Mouse (Mus musculus) midbrain, embryonic 10.5 days (tissue): Measurements from ENCODE around the gene Acox3. TPM values are rescaled to one million over a fixed set of nuclear protein-coding genes. Genes with fewer than 3 reads are reported as not detected.
A peak's percentile ranks its signal among the peaks of the same experiment; 100 is the strongest.

ENCODE experiments used
- DNase-seq: peaks from one replicate; pipeline ENCODE4 v3.0.0-alpha.2; 2017; ENCODE audit warnings: low spot score
- H3K27ac ChIP-seq: fragments of 300-500 bp; sonication (generic); replicated peaks from 2 replicates; pipeline ENCODE4 v1.5.1; 2016; ENCODE audit warnings: mild to moderate bottlenecking
- H3K27me3 ChIP-seq: fragments of 300-500 bp; sonication (generic); 2 replicates; pipeline ENCODE4 v1.6.1; 2016; ENCODE audit warnings: low read depth, mild to moderate bottlenecking; ENCODE audit not compliant: poor library complexity, severe bottlenecking
- H3K36me3 ChIP-seq: fragments of 300-500 bp; sonication (generic); 2 replicates; pipeline ENCODE4 v1.6.1; 2016; ENCODE audit warnings: mild to moderate bottlenecking, moderate library complexity
- H3K4me1 ChIP-seq: fragments of 300-500 bp; sonication (generic); 2 replicates; pipeline ENCODE4 v1.6.1; 2016
- H3K4me3 ChIP-seq: fragments of 300-500 bp; sonication (generic); 2 replicates; pipeline ENCODE4 v1.5.1; 2016; ENCODE audit warnings: mild to moderate bottlenecking, moderate library complexity
- H3K9me3 ChIP-seq: fragments of 300-500 bp; sonication (generic); replicated peaks from 2 replicates; pipeline ENCODE4 v1.6.1; 2016; ENCODE audit warnings: mild to moderate bottlenecking
- WGBS: fragments of 180-500 bp; shearing (Covaris S2); methylation state at CpG from one replicate; pipeline ENCODE4 v1.1.7; 2016; 5-methylcytosine and 5-hydroxymethylcytosine counted together
- polyA plus RNA-seq: library from polyadenylated mRNA; unstranded; fragments of >200 nt; fragmentation: Nextera tagmentation; extraction: Ambion mirVana; gene quantifications from 2 replicates; pipeline ENCODE4 v1.2.1, GENCODE M21; 2016

Acox3 gene
- polyA plus RNA-seq, result 10.2 and 16.1 TPM in 2 replicates

- 1% methylated on average over 35 of the region's 35 CpGs for WGBS
- peak within 1 kb of the TSS; percentile 69 for H3K27ac ChIP-seq
These were observed at the start of gene Acox3 for GRCm38 (mm10) chr5:35582445-35583220. Gene Acox3, plus strand, starts transcription at chr5:35583040.

GRCm38 (mm10) chr5:35536271-35536670 lies 46.6 kb upstream of the Acox3 start:
- no peak overlapping the region for H3K4me3 ChIP-seq
- no peaks in the 10 kb centered on the region; the same call in none of the 2 replicates for H3K4me1 ChIP-seq
- H3K36me3 ChIP-seq, result no peaks in the 10 kb centered on the region
- H3K9me3 ChIP-seq, result no peaks in the 10 kb centered on the region
- no peak overlapping the region for H3K27ac ChIP-seq
- no peak for DNase-seq
- WGBS, result 72% methylated on average over 3 of the region's 3 CpGs
- H3K27me3 ChIP-seq, result 0 out of 2 replicates have a peak, but pooled peaks cover 3% of the 10 kb centered on the region

More at GRCm38 (mm10) chr5:35582445-35583220, at the start of gene Acox3:
- peak within 1 kb of the TSS; percentile 66 for H3K4me3 ChIP-seq
- H3K27me3 ChIP-seq, result no peaks in the 10 kb centered on the region
- DNase-seq, result peak; percentile 93
- no peaks in the 10 kb centered on the region for H3K36me3 ChIP-seq
- no peaks in the 10 kb centered on the region for H3K9me3 ChIP-seq
- H3K4me1 ChIP-seq, result peaks cover 14% of the 10 kb centered on the region

GRCm38 (mm10) chr5:35537474-35537873 lies 45.4 kb upstream of the Acox3 start:
- no peak for DNase-seq
- Histone ChIP-seq H3K9me3 (no peaks in the 10 kb centered on the region), H3K27ac (no peak overlapping the region), H3K27me3 (no peaks in the 10 kb centered on the region), H3K4me3 (no peak overlapping the region), H3K36me3 (no peaks in the 10 kb centered on the region), H3K4me1 (no peaks in the 10 kb centered on the region; the same call in none of the 2 replicates)
- 67% methylated on average over 1 of the region's 1 CpGs for WGBS

- Histone ChIP-seq H3K4me1 (no peaks in the 10 kb centered on the region; the same call in none of the 2 replicates), H3K27ac (no peak overlapping the region), H3K9me3 (no peaks in the 10 kb centered on the region), H3K4me3 (no peak overlapping the region), H3K27me3 (no peaks in the 10 kb centered on the region), H3K36me3 (no peaks in the 10 kb centered on the region)
- no peak for DNase-seq
- WGBS, result 89% methylated on average over 3 of the region's 3 CpGs
These were observed 44.8 kb upstream of the Acox3 start for GRCm38 (mm10) chr5:35538022-35538421.

GRCm38 (mm10) chr5:35539576-35539975 lies 43.3 kb upstream of the Acox3 start:
- 57% methylated on average over 4 of the region's 4 CpGs for WGBS
- no peak for DNase-seq
- Histone ChIP-seq H3K9me3 (no peaks in the 10 kb centered on the region), H3K36me3 (no peaks in the 10 kb centered on the region), H3K27me3 (no peaks in the 10 kb centered on the region), H3K4me1 (no peaks in the 10 kb centered on the region; the same call in none of the 2 replicates), H3K4me3 (no peak overlapping the region), H3K27ac (no peak overlapping the region)

GRCm38 (mm10) chr5:35540555-35540954 lies 42.3 kb upstream of the Acox3 start:
- Histone ChIP-seq H3K36me3 (no peaks in the 10 kb centered on the region), H3K4me1 (no peaks in the 10 kb centered on the region; the same call in none of the 2 replicates), H3K27me3 (no peaks in the 10 kb centered on the region), H3K9me3 (no peaks in the 10 kb centered on the region), H3K27ac (no peak overlapping the region), H3K4me3 (no peak overlapping the region)
- 72% methylated on average over 5 of the region's 5 CpGs for whole genome bisulfite sequencing
- DNase-seq, result no peak

- Histone ChIP-seq H3K27me3 (no peaks in the 10 kb centered on the region), H3K9me3 (no peaks in the 10 kb centered on the region), H3K4me3 (no peak overlapping the region), H3K27ac (no peak overlapping the region), H3K4me1 (no peaks in the 10 kb centered on the region; the same call in none of the 2 replicates), H3K36me3 (no peaks in the 10 kb centered on the region)
- no peak for DNase-seq
- 78% methylated on average over 4 of the region's 4 CpGs for WGBS
These were observed 41.6 kb upstream of the Acox3 start for GRCm38 (mm10) chr5:35541059-35541790.

GRCm38 (mm10) chr5:35546127-35546526 lies 36.7 kb upstream of the Acox3 start:
- DNase-seq, result no peak

GRCm38 (mm10) chr5:35551855-35552837 lies 30.7 kb upstream of the Acox3 start:
- 62% methylated on average over 7 of the region's 7 CpGs for WGBS
- Histone ChIP-seq H3K27ac (no peak overlapping the region), H3K9me3 (no peaks in the 10 kb centered on the region), H3K27me3 (no peaks in the 10 kb centered on the region), H3K4me1 (peaks cover 8% of the 10 kb centered on the region; the same call in 1 of the 2 replicates), H3K36me3 (peaks cover 23% of the 10 kb centered on the region), H3K4me3 (no peak overlapping the region)
- no peak for DNase-seq

More at GRCm38 (mm10) chr5:35546127-35546526, 36.7 kb upstream of the Acox3 start:
- Histone ChIP-seq H3K27me3 (no peaks in the 10 kb centered on the region), H3K36me3 (no peaks in the 10 kb centered on the region), H3K4me3 (no peak overlapping the region), H3K27ac (no peak overlapping the region), H3K4me1 (no peaks in the 10 kb centered on the region), H3K9me3 (no peaks in the 10 kb centered on the region)

- H3K4me1 ChIP-seq, result peaks cover 13% of the 10 kb centered on the region
- 86% methylated on average over 4 of the region's 4 CpGs for WGBS
- DNase-seq, result no peak
- no peaks in the 10 kb centered on the region for H3K27me3 ChIP-seq
- H3K9me3 ChIP-seq, result no peaks in the 10 kb centered on the region
- H3K4me3 ChIP-seq, result no peak overlapping the region
- H3K27ac ChIP-seq, result no peak overlapping the region
- peaks cover 31% of the 10 kb centered on the region for H3K36me3 ChIP-seq
These were observed 29.9 kb upstream of the Acox3 start for GRCm38 (mm10) chr5:35552838-35553539.

- Histone ChIP-seq H3K36me3 (peaks cover 60% of the 10 kb centered on the region), H3K4me3 (no peak overlapping the region), H3K4me1 (peaks cover 16% of the 10 kb centered on the region), H3K27me3 (no peaks in the 10 kb centered on the region), H3K9me3 (no peaks in the 10 kb centered on the region), H3K27ac (no peak overlapping the region)
- 85% methylated on average over 7 of the region's 7 CpGs for WGBS
- no peak for DNase-seq
These were observed 26.4 kb upstream of the Acox3 start for GRCm38 (mm10) chr5:35556393-35556792.
